Mouse (Mus musculus) gastrocnemius, postnatal 25 days (tissue): ENCODE data around the gene Ngef. TPM values are rescaled to one million over a fixed set of nuclear protein-coding genes. Genes with fewer than 3 reads are reported as not detected.

Experiments used
- DNase-seq: peaks from one replicate; pipeline ENCODE4 v3.0.0; 2022
- long read RNA-seq, 2 experiments: library from polyadenylated mRNA; stranded (forward); transcript quantifications; one replicate each; pipeline ENCODE4 v2.0.0; 2021
- total RNA-seq, 2 experiments: library from RNA; stranded (reverse); gene quantifications; 1 replicate in 1 of 2; 2 replicates in 1 of 2; pipeline ENCODE4 v1.2.3; 2021

Ngef gene
- total RNA-seq = under 1 TPM; 0.28 to 0.35 TPM
- long read RNA-seq, experiment 1 = 0 reads
- long read RNA-seq, experiment 2, partial matches to known transcripts = 0 of 1 reads
- long read RNA-seq, experiment 2, other reads (novel, unspliced or antisense) = 0 of 1 reads

DNA sequence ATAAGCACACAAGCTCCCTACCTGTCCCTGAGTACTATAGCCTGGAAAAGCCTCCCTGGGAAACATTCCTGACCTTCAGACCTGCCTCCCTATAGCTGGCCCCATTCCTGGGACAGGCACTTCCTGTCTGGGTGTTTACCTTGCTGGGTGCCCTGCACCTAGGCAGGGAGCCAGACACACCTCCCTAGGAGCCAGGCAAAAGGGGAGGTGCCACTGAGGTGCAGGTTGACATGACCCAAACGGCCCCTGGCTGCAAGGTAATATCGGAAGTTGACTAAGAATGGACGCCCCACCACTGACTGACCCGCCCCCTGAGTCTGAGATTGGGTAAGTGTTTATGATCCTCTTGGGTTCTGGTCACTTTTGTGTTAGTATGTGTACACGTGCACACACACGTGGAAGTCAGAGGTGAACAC is at the start of gene Ngef:
Gene Ngef (minus strand): TSS at position 71 of the 416 bp plus-strand sequence.
- no peak for DNase-seq

DNA sequence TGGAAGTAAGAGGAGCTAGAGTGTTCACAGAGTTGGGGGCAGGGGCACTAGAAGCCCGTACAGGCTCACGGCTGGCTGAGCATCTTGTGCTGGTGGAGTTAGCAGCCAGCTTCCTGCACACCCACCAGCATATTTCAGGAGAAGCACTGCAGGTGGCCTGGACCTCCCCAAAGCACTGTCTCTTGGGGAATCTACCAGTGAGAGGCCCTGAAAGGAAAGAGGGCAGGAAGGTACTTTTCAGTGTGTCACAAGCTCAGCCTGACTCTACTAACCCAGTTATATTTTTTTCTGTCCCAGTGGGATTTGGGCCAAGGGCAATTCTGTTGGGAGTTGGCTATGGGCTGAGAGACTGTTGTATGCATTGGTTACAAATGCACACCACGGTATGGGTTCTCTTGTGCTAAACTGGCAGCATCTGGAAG is 48.2 kb upstream of the Ngef start:
- DNase-seq = no peak

DNA sequence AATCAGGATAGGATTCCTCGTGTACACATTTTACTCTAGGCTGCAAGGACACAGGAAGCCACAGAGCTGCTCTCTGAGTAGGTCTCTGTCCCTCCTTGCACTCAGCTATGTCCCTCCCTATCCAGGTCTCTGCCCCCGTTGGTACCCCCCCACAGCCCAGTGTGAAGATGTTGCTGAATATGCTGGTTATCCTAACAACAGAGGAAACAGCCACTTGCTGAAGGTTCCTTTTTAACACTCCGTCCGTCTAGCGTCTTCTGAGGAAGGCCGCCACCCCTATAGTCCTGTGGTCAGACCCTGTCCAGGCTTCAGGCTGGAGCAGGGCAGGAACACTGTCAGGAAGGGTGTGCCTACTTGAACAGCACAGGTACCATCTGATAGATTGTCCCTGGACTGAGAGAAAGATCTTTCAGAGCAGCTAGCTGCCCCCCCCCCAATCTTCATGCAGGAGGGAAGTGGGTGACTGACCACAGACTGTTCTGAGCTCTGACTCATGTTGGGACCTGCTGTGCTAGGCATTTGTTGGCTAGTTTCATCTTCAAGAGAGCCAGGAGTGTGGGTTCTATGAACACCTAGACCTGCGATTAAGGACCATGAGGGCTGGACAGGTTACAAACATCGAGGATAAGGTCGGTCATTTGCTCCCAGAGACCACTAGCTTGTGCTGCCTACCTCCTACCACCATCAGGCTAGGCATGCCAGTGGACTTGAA is 47.6 kb upstream of the Ngef start:
- DNase-seq = no peak

DNA sequence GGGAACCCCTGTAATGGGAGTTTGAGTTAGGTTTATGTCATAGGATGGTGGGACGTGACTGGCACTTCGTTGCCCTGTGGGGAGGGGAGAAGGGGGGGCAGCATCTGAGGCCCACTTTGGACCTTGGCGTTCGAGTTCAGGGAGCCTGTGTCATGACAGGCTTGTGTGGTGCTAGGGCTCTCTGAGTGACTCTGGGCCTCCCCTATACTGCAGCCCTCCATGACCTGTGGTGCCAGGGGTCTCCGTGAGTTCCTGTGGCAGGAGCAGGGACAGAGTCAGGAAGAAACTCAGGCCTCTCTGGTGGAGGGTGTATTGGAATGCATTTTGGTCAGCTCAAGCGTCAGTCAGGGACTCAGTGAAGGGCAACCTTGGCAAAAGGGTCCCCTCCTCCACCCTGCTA is 47.0 kb upstream of the Ngef start:
- DNase-seq = no peak

DNA sequence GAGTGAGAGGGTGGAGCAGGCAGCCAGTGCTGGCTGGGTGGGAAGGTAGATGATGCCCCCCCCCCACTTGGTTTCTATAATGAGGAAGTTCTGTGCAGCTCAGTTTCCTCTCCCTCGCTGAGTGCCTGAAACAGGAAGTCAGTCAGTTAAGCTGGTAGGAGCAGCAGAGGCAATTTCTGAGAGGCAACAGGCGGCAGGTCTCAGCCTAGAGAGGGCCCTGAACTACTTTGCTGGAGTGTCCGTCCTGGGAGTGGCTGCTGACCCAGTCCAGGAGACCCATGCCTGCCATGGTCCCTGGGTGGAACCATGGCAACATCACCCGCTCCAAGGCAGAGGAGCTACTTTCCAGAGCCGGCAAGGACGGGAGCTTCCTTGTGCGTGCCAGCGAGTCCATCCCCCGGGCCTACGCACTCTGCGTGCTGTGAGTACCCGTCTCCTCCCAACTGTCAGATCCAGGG is 46.6 kb upstream of the Ngef start, which contains the start of gene Inpp5d:
Gene Inpp5d (plus strand): TSS at position 102 of the 458 bp plus-strand sequence.
- peak; percentile 31 for DNase-seq

DNA sequence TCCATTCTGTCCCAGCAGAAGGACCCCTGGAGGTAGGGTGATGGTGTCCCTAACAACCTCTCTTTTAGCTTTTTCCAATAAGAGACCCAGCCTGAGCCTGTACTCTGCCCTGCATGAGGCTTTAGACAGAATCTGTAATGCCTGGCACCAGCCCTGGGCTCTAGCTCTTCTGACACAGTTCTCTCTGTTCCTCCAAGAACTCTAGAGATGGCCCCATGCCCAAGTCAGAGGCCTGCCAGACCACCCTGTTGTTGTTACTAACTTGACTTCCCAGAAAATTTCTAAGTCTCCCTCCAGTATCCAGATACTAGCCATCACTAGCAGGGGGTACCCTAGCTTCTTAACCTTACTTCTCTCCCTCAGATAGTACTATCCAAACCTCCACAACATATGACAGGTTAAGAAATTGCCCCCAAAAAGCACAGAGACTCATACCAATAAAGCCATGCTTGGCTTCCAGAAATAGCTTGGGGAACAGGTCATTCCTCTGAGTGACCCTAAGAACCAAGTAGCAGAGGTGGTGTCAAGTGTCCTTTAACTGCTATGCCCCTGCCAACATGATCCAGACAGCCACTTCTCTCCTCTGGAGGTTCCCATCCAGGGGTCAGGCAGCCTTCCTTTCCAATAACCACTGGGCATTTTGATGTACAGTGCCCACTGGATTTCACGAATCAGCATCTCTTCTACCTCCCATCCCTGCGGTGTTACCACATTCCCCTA is 41.1 kb upstream of the Ngef start:
- DNase-seq = peak; percentile 41

DNA sequence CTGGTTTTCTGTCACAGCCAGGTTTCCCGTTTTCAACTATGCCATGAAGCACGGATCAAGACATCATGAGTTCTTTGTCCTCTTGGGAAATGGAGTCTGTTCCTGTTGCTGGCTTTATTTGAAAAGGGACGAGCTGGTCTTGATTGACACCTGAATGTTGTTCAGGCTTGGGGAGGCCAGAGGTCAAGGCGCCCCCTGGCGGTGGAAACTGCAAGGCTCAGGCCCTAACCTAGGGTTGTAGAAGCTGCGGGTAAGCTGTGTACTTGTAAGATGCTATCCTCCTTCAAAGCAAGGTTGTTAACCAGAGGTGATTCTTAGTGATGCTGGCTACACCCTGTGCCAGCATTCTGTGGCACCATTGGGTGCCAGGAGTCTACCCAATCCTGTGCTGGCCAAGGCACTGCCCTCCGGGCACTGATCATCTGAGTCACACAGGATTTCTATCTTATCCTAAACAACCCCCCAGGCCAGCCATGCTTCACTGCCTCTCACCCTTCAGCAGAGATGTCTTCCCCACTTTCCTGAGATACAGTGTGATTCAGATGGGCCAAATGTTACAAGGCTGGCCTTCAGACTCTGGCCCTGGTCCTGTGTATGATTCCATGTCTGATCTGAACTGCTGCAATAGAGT is 34.9 kb upstream of the Ngef start:
- peak; percentile 25 for DNase-seq

DNA sequence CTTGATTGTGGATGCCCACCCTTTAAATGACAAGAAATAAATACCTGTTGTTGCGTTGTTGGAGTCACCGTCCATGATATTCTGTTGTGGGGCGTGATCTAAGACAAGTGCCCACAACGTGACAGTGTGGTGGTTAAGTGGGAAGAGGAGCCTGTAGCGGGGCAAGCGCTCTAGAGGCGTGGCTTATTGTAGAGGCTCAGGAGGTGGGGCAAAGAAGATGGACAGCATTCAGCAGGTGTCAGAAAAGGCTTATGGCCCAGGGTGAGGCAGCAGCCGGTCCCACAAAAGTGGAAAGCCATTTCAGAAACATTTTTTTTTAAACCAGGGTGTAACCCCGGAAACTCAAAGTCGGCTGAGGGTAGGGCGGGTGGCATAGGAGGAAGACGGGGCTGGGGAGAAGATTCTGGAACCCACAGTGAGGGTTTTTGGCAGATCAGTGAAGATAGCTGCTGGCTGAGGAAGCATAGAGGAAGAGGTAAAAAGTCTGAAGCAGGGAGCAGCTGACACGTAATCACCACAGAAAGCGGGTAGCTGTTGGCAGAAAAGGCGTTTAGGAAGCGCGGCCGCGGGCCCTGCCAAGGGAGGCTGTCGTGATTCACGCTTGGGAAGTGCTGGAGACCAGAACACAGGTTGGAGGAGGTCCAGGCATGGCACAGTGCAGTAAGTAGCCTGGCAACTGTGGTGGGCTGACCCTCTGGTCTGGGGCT is 33.9 kb upstream of the Ngef start:
- DNase-seq = peak; percentile 47

DNA sequence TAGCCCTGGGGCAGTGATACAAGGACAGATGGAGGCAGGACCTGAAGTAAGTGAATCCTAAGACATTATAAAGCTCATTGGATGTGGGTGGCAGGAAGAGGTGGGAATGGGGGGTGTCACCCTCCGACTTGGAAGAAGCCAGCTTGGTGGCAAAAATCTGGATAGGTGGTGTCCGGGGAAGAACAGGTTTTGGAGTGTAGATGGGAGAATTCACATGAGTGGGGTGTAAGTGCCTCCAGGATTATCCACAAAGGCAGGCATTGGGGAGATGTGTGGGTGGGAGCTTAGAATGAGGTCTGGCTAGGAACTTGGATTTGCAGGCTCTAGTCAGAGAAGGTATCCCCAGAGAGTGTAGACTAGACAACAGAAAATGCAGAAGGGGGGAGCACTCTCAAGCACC is 31.6 kb upstream of the Ngef start:
- DNase-seq = no peak

DNA sequence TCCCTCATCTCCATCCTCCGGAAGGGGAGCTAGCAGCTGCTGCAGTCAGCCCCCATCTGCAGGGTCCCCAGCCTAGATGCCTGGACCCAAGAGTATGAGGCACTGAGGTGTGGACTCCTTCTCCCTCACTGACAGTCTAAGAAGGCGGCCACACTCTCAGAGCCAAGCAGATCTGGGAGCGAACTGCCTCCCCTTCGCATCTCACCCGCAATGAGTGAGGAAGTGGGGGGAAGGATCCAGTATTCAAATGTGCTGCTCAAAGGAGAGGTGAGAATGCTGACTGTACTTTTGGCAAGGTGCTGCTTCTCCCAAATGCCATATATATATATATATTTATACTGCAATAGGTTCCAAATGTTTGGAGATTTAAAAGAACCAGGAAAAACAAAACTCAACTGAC is 29.7 kb upstream of the Ngef start:
- no peak for DNase-seq

DNA sequence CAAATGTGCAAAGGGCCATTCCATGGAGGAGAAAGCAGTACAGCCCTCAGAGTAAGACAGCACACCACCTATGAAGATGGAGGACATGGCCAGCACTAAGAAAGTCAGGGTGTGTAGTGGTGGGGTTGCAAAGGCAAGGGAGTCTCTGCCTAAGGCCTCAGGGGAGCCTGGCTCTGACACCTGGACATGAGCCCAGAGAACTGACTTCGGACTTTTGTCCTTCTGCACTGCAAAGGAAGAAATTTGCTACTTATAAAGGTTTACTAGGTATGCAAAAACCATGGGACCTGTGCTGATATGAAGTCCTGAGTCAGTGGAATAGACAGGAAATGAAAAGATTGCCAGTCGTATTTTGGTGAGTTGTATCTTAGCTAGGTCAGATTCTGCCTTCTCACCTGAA is 28.1 kb upstream of the Ngef start:
- DNase-seq = no peak

DNA sequence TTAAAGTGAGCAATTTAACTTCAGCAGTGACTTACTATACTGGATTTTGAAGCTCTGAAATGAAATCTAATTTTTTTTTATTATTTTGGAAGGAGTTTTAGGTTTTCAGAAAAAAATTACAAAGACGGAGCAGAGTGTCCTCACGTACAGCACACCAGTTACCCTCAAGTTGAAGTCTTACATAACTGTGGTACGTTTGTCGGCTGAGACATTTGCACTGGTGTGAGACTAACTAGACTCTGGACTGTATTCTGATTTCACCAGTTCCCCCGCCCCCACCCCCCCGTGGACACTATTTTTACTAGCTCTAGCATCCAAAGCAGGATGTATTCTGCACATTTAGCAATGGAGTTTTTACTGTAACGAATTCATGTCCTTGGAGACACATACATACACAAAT is 26.9 kb upstream of the Ngef start:
- no peak for DNase-seq

DNA sequence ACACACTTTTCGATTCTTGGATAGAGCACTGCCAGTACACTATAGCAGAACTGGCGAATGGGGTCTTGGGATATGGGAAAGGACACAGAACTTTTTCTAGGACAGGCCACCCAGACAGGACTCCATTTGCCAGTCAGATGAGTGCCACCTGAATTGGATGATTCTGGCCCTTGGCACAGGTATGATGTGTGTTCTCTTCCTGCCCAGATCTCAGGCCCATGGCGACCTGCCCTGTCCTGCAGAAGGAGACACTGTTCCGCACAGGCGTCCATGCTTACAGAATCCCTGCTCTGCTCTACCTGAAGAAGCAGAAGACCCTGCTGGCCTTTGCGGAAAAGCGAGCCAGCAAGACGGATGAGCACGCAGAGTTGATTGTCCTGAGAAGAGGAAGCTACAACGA is 21.0 kb upstream of the Ngef start:
- DNase-seq = no peak

DNA sequence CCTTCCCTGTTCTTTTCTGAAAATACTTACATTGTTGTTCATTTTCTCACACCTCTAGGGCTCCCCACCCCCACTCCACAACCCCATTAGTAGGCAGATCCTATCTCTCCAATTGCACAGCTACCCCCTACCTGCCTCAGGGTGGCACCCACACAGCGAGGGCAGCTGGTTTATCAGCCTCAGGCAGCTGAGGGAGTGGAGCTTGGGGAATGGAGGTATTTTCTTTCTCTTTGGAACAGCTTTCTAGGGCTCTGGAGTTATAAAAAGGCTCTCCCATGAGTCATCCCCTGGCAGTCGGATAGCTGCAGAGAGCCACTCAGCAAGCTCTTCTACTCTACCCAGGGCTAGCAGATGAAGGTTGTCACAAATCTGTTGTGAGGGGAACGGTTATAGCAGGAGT is 20.6 kb upstream of the Ngef start:
- peak; percentile 48 for DNase-seq

DNA sequence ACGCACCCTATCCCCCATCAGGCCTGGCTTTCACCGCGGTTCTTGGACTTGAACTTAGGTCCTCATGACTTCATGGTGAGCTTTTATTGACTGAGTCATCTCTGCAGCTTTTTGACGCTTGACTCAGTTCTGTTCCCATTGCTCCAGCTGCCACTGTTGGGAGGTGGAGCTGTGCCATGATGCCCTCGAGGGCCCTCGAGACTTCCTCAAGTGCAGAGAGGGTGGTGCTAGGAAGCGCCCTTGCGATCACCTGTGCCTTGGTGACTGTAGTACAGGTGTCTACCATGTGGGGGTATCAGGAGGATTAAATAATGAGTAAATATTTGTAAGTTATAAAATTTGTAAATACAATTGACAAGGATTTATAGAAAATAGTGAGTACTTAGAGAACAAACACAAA is 16.3 kb upstream of the Ngef start:
- no peak for DNase-seq

DNA sequence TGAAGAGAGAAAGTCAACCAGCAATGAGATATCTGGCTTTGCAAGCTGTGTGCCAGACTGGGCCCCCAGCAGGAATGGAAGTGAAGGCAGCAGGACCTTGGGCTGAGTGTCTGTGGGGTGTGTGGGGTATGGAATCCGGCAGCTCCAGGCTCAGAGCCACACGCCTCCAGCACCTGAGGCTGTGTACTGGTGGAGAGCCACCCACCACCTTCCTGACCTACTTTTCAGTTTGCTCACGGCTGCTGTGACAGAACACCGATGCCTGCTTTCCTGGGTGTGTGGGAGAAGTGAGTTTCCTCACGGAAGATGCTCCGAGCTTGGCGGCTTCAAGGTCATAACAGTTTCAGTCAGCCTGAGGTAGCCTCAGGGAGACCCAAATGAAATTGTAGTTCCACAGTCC is 15.5 kb upstream of the Ngef start:
- DNase-seq = no peak

DNA sequence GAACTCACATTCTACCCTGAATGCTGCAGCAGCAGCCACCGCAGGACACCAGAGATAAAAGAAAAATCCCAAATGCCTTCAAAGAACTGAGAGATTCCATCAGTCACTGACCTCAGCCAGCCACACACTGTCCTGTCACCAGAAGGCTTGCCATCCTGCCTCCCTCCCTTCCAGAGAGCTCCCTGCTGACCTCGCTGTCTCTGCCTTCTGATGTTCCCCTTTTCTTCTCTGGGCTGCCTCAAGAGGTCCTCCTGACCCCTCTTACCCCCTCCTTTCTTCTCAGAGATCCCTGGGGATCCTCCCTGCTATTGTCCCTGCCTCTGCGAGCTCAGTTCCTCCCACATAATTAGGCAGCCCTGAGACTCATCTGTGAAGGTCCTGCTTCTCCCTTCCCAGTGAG is 7.2 kb upstream of the Ngef start:
- no peak for DNase-seq

DNA sequence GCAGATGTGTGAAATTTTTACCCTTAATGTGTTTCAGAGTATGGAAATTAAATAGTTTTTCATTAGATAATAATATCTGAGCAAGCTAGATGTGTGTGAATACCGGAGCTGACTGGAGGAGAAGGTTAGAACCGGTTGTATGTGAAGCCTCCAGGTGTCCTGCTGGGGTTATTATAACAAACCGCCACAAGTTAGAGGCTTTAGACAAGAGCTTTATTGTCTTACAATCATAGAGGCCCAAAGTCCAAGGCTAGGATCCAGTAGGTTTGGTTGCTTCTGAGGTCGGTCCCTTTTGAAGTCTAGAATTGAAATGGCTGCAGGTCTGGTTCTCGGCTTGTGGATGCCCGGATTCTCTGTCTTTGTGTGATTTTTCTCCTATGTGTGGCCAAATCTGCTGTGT is 5.3 kb upstream of the Ngef start:
- no peak for DNase-seq

DNA sequence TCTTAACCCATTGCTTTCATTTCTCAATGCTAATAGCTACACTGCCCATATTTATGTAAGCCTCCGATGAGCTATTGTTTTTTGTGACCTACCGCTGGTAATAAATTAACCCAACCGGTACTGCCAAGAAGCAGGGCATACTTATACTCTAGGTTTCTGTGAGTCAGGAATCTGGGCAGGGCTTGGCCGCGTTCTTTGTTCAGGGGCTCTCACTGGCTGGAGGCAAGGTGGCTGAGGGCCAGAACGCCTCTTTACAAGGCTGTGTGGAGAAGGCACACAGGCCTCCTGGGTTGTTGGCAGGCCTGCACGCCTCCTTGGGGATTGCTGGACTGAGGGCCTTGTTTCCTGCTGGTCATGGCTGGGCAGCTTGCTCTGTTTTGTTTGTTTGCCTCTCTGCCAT is 1.1 kb upstream of the Ngef start:
- no peak for DNase-seq

DNA sequence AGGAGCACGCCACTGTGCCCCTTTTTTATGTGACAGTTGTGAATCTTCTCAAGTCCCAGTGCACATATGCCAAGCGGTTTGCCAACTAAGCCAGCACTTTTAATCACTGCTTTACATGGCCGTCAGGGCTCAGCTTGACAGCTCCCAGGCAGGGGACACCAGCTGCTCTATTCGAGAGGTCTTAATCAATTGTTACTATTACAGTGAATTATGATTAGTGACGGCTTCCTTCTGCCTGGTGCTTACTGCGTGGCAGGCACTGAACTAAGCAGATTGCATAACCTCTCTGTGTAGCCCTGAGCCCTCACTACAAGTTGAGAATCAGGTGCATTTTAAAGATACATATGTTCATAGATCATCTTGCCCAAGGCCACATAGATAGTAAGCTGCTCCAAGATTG is 683 bp upstream of the Ngef start:
- no peak for DNase-seq

DNA sequence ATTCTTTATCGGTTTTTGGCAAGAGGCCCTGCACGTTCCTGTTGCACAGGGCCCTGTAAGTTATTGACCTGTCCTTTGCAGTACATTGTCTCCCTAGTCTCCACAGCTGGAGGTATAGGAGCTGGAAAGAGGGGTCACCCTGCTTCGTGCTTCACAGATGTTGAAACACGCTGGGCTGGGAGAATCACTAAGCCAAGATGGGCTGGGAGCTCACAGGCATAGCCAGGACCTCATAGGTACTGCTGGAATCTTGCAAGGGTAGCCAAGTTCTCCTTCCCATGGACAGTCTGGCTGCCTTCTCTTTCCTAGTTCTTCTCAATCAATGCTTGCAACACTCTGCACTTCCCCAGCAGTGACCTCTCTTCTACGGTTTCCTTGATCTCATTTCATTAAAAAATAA is 409 bp downstream of the Ngef start:
- no peak for DNase-seq

DNA sequence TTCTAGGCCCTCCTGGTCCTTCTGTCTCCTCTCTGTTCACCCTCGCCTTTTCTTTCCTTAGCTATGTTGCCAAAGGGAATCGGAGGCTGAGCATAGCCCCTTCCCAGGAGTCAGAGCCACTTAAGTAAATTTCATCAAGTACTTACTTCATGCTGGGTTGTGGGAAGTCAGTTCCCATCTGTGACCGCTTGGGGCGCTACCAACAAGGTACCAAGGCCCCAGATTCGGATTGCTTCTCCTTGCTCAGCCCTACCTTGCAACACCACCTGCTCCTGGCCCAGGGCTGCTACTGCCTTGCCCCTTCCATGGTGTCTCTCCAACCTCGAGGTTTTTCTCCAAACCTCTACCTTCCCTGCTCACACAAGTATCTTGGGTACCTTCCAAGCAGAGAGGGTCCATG is 5.3 kb downstream of the Ngef start:
- DNase-seq = no peak

DNA sequence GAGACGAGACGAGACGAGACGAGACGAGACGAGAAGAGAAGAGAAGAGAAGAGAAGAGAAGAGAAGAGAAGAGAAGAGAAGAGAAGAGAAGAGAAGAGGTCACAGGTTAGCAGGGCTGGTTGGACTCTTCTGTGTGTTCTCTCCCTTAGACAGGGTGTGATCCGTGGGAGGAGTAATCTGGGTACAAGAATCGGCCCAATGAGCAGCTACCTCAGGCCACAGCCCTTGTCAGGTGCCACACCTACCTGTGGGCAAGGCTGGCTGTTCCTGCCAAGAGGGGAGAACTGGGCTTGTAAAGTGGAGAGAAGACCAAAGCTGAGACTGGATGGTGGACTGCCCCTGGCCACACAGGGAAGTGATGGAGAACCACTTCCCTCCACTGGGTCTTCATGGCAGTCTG is 7.9 kb downstream of the Ngef start:
- DNase-seq = no peak
